Mouse (Mus musculus) small intestine, adult 2 months (tissue): Measurements from ENCODE around the gene Slc25a5. TPM values are rescaled to one million over a fixed set of nuclear protein-coding genes. Genes with fewer than 3 reads are reported as not detected.

Source experiments
- H3K27ac ChIP-seq: fragments of 200-500 bp; 2 replicates; pipeline ENCODE4 v1.5.1; 2012; ENCODE audit warnings: low read depth, low read length, control low read depth, inconsistent platforms; ENCODE audit not compliant: insufficient read depth
- H3K27me3 ChIP-seq: fragments of 200-500 bp; 2 replicates; pipeline ENCODE4 v1.6.1; 2012; ENCODE audit warnings: mild to moderate bottlenecking, moderate library complexity, low read length, inconsistent platforms; ENCODE audit not compliant: control insufficient read depth, insufficient read depth
- H3K36me3 ChIP-seq: fragments of 200-500 bp; 2 replicates; pipeline ENCODE4 v1.6.1; 2012; ENCODE audit warnings: mild to moderate bottlenecking, low read length, control low read depth, inconsistent platforms; ENCODE audit not compliant: control insufficient read depth, insufficient read depth
- H3K4me1 ChIP-seq: fragments of 200-500 bp; 2 replicates; pipeline ENCODE4 v1.6.1; 2012; ENCODE audit warnings: low read length, inconsistent platforms, mixed read lengths; ENCODE audit not compliant: control insufficient read depth, insufficient read depth, insufficient read length
- H3K4me3 ChIP-seq: fragments of 200-500 bp; 2 replicates; pipeline ENCODE4 v1.5.1; 2012; ENCODE audit warnings: low read depth, mild to moderate bottlenecking, control low read depth, inconsistent platforms, low read length, moderate library complexity
- CTCF ChIP-seq: fragments of 200-500 bp; IDR thresholded peaks from 2 replicates; pipeline ENCODE4 v1.5.1; 2012; ENCODE audit warnings: low read depth, mild to moderate bottlenecking, control low read depth, inconsistent platforms, low read length, moderate library complexity, mixed read lengths; ENCODE audit not compliant: insufficient replicate concordance, insufficient read length; ENCODE audit errors: extremely low read depth
- POLR2A ChIP-seq: fragments of 200-500 bp; IDR thresholded peaks from 2 replicates; pipeline ENCODE4 v1.6.1; 2012; ENCODE audit warnings: low read depth, mild to moderate bottlenecking, control low read depth, inconsistent platforms, low read length, moderate library complexity
- WGBS: fragments of 180-500 bp; shearing (Covaris S2); methylation state at CpG from one replicate; pipeline ENCODE4 v1.1.7; 2018; 5-methylcytosine and 5-hydroxymethylcytosine counted together
- polyA plus RNA-seq: library from polyadenylated mRNA; depleted of rRNA; stranded (reverse); fragments of >200 nt; gene quantifications from 2 replicates; pipeline ENCODE4 v1.2.3, GENCODE M21; 2012

The Slc25a5 gene
- polyA plus RNA-seq, 1 experiment = 2,171 TPM

- H3K27me3 ChIP-seq = no peaks in the 10 kb centered on the region
- H3K27ac ChIP-seq = peak overlapping the region; percentile 89
- H3K4me1 ChIP-seq = peaks cover 14% of the 10 kb centered on the region; the same call in 1 of the 2 replicates
- no peaks in the 10 kb centered on the region for H3K36me3 ChIP-seq
- TF ChIP-seq CTCF (peak; percentile 66; the same call in 1 of the 2 replicates), POLR2A (no peak)
- H3K4me3 ChIP-seq = no peak overlapping the region
- WGBS = 12% methylated on average over 4 of the region's 4 CpGs
Observed at GRCm38 (mm10) chrX:36820201-36820600, 24.8 kb downstream of the Slc25a5 start.

GRCm38 (mm10) chrX:36823932-36824711, 28.7 kb downstream of the Slc25a5 start:
- no peak for TF ChIP-seq CTCF
- TF ChIP-seq POLR2A = no peak
- Histone ChIP-seq H3K36me3 (no peaks in the 10 kb centered on the region), H3K27me3 (no peaks in the 10 kb centered on the region), H3K4me3 (no peak overlapping the region), H3K27ac (peak overlapping the region; percentile 97), H3K4me1 (peaks cover 19% of the 10 kb centered on the region; the same call in 1 of the 2 replicates)
- 39% methylated on average over 10 of the region's 10 CpGs for WGBS

GRCm38 (mm10) chrX:36825032-36825431, 29.6 kb downstream of the Slc25a5 start:
- Histone ChIP-seq H3K27me3 (no peaks in the 10 kb centered on the region), H3K4me1 (peaks cover 22% of the 10 kb centered on the region; the same call in 1 of the 2 replicates), H3K36me3 (no peaks in the 10 kb centered on the region), H3K4me3 (no peak overlapping the region), H3K27ac (peak overlapping the region; percentile 100)
- WGBS = 25% methylated on average over 2 of the region's 2 CpGs
- TF ChIP-seq POLR2A (no peak), CTCF (no peak)

GRCm38 (mm10) chrX:36826873-36827272, 31.4 kb downstream of the Slc25a5 start:
- 86% methylated on average over 4 of the region's 5 CpGs for WGBS
- Histone ChIP-seq H3K36me3 (no peaks in the 10 kb centered on the region), H3K27ac (peak overlapping the region; percentile 93), H3K4me3 (no peak overlapping the region), H3K27me3 (no peaks in the 10 kb centered on the region), H3K4me1 (peaks cover 22% of the 10 kb centered on the region; the same call in 1 of the 2 replicates)
- no peak for TF ChIP-seq POLR2A
- TF ChIP-seq CTCF = no peak

- TF ChIP-seq POLR2A (no peak), CTCF (no peak)
- WGBS = 27% methylated on average over 5 of the region's 5 CpGs
- H3K27ac ChIP-seq = peak overlapping the region; percentile 95; the same call in 1 of the 2 replicates
Observed at GRCm38 (mm10) chrX:36830271-36830670, 34.8 kb downstream of the Slc25a5 start.

GRCm38 (mm10) chrX:36831632-36832031, 36.2 kb downstream of the Slc25a5 start:
- WGBS = 38% methylated on average over 4 of the region's 4 CpGs
- Histone ChIP-seq H3K4me1 (peaks cover 18% of the 10 kb centered on the region; the same call in 1 of the 2 replicates), H3K36me3 (no peaks in the 10 kb centered on the region), H3K27me3 (no peaks in the 10 kb centered on the region), H3K4me3 (no peak overlapping the region), H3K27ac (peak overlapping the region; percentile 81)
- TF ChIP-seq CTCF (no peak), POLR2A (no peak)

More at GRCm38 (mm10) chrX:36830271-36830670, 34.8 kb downstream of the Slc25a5 start:
- H3K4me1 ChIP-seq = peaks cover 19% of the 10 kb centered on the region; the same call in 1 of the 2 replicates
- no peak overlapping the region for H3K4me3 ChIP-seq
- H3K36me3 ChIP-seq = no peaks in the 10 kb centered on the region
- no peaks in the 10 kb centered on the region for H3K27me3 ChIP-seq

GRCm38 (mm10) chrX:36833397-36834084, 38.1 kb downstream of the Slc25a5 start:
- H3K4me1 ChIP-seq = peaks cover 15% of the 10 kb centered on the region; the same call in 1 of the 2 replicates
- TF ChIP-seq POLR2A (no peak), CTCF (peak; percentile 44; the same call in 1 of the 2 replicates)
- H3K4me3 ChIP-seq = no peak overlapping the region
- no peaks in the 10 kb centered on the region for H3K36me3 ChIP-seq
- WGBS = 40% methylated on average over 19 of the region's 19 CpGs
- no peaks in the 10 kb centered on the region for H3K27me3 ChIP-seq
- H3K27ac ChIP-seq = no peak overlapping the region; the same call in 1 of the 2 replicates
